Mouse (Mus musculus): ENCODE results near the gene Mapk3.

- TF ChIP-seq POLR2A (IDR thresholded peaks at IDR 0.05; ENCODE audit: extremely low read depth, insufficient read depth, low read length) (no peak), CTCF (IDR thresholded peaks at IDR 0.05; ENCODE audit: low read depth, low read length) (no peak)
Measured at GRCm38 (mm10) chr7:126766201-126766600, 6.8 kb downstream of the Mapk3 start, which contains the start of gene Gdpd3.
